Comparison of ENCODE assay signal across 12 mouse cellular contexts in the genomic region with DNA sequence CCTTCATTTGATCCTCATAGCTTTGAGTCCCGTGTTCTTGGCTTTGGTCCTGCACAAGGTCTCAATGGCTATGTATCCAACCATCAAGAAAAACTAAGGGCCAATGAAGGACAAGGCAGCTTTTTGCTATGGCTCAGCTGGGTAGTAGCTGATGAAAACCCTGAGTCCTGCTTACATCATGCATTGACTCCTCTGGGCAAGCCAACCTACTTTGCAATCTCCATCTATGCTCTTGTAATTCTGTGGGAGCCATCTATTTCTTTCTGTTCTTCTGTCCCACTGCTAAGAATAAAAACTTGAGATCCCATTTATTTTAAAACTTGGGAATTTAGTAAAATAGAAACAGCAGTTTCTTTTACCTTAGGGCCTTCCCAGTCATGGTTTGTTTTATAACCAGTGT.
"Had no signal": no experiment of that assay in that cellular context is flagged by ENCODE, and none has a peak within 500 bp of the region (broad histone marks: within the 10 kb centered on the region; RNA-seq: fewer than 3 reads in every experiment).

No protein-coding gene starts in this region.

- DNase-seq: retina, postnatal 1 day; right cerebral cortex, adult 18-20 months; right cerebral cortex, postnatal 14 days; right cerebral cortex, postnatal 25 days; right cerebral cortex, postnatal 4 days; spleen, adult 18-20 months; thymus, adult 18-20 months; thymus, adult 2 months; thymus, postnatal 14 days; thymus, postnatal 25 days; thymus, postnatal 36 days; thymus, postnatal 4 days had no signal
